Mouse (Mus musculus): ENCODE data around the gene Tob1.

The Tob1 gene

GRCm38 (mm10) chr11:94198405-94199146 lies 12.7 kb upstream of the Tob1 start:
- DNase-seq (ENCODE audit: inconsistent ontology term) = no peak

GRCm38 (mm10) chr11:94199771-94200170 lies 11.5 kb upstream of the Tob1 start:
- no peak for DNase-seq (ENCODE audit: inconsistent ontology term)

GRCm38 (mm10) chr11:94200422-94200821 lies 10.8 kb upstream of the Tob1 start:
- DNase-seq (ENCODE audit: inconsistent ontology term) = no peak

GRCm38 (mm10) chr11:94202106-94202505 lies 9.1 kb upstream of the Tob1 start:
- DNase-seq (ENCODE audit: inconsistent ontology term) = no peak

GRCm38 (mm10) chr11:94203066-94203465 lies 8.2 kb upstream of the Tob1 start:
- DNase-seq (ENCODE audit: inconsistent ontology term) = no peak

GRCm38 (mm10) chr11:94206398-94207114 lies 4.7 kb upstream of the Tob1 start:
- DNase-seq (ENCODE audit: inconsistent ontology term) = peak; percentile 79

GRCm38 (mm10) chr11:94208811-94209675 lies 2.2 kb upstream of the Tob1 start:
- DNase-seq (ENCODE audit: inconsistent ontology term) = no peak

- no peak for DNase-seq (ENCODE audit: inconsistent ontology term)
Observed at GRCm38 (mm10) chr11:94209695-94210131, 1.5 kb upstream of the Tob1 start.

- DNase-seq (ENCODE audit: inconsistent ontology term) = peak; percentile 90
Observed at GRCm38 (mm10) chr11:94210191-94211086, 815 bp upstream of the Tob1 start.

- DNase-seq (ENCODE audit: inconsistent ontology term) = no peak
Observed at GRCm38 (mm10) chr11:94211651-94212488, 616 bp downstream of the Tob1 start.

GRCm38 (mm10) chr11:94212489-94212836 lies 1.2 kb downstream of the Tob1 start:
- DNase-seq (ENCODE audit: inconsistent ontology term) = no peak

- no peak for DNase-seq (ENCODE audit: inconsistent ontology term)
Observed at GRCm38 (mm10) chr11:94212997-94213396, 1.7 kb downstream of the Tob1 start.

GRCm38 (mm10) chr11:94213735-94214594 lies 2.7 kb downstream of the Tob1 start:
- DNase-seq (ENCODE audit: inconsistent ontology term) = no peak

GRCm38 (mm10) chr11:94215581-94215980 lies 4.3 kb downstream of the Tob1 start:
- DNase-seq (ENCODE audit: inconsistent ontology term) = no peak

GRCm38 (mm10) chr11:94216247-94216646 lies 5.0 kb downstream of the Tob1 start:
- no peak for DNase-seq (ENCODE audit: inconsistent ontology term)

- DNase-seq (ENCODE audit: inconsistent ontology term) = no peak
Observed at GRCm38 (mm10) chr11:94221257-94221656, 10.0 kb downstream of the Tob1 start.

- no peak for DNase-seq (ENCODE audit: inconsistent ontology term)
Observed at GRCm38 (mm10) chr11:94223531-94223930, 12.3 kb downstream of the Tob1 start.

GRCm38 (mm10) chr11:94225985-94226384 lies 14.7 kb downstream of the Tob1 start:
- peak; percentile 34 for DNase-seq (ENCODE audit: inconsistent ontology term)

GRCm38 (mm10) chr11:94228416-94228815 lies 17.2 kb downstream of the Tob1 start:
- peak; percentile 27 for DNase-seq (ENCODE audit: inconsistent ontology term)
